Mouse (Mus musculus) A20 (cell line): ENCODE data around the gene Gm26741.
A peak's percentile ranks its signal among the peaks of the same experiment; 100 is the strongest.

ENCODE experiments used
- DNase-seq: peaks from one replicate; pipeline ENCODE4 v3.0.0-alpha.2; 2011; ENCODE audit warnings: low read depth, low spot score

Gm26741 gene

DNA sequence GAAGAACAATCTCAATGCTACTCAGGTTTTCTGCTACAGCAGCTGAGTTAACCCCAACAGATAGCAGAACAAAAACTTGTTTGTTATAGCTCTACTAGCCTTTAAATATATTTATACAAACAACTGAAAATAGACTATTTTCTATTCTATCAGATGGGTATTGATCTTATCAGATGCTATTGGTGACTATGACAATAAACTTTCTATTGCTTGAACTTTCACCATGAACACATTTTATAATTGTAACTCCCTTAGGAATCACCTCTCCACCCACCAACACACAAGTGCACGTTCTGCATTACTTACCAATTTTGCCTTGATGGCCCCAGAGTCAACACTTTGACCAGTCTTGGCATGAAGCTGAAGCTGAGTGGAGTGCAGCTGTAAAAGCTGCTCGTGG, at the start of gene Gm26741:
Gene Gm26741 (plus strand): TSS at position 301 of the 400 bp plus-strand sequence.
- DNase-seq, result no peak

DNA sequence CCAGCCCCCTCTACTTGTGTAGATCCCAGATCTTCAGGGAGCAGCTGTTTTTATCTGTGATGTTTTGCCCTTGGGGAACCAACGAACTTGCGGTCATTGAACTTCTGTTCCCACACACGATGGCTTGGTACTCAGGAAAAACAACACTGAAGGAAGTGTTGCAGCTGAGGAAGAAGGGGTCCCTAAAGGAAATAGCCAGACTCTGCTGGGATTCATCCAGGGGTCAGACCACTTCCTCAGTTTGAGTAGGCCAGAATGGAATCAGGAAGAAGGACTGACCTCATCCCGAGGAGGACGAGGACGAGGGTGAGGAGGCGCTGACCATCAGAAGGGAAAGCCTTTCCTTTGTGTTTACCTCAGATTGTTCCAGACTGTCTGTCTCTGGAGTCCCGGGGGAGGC, 49.4 kb upstream of the Gm26741 start:
- DNase-seq, result no peak

DNA sequence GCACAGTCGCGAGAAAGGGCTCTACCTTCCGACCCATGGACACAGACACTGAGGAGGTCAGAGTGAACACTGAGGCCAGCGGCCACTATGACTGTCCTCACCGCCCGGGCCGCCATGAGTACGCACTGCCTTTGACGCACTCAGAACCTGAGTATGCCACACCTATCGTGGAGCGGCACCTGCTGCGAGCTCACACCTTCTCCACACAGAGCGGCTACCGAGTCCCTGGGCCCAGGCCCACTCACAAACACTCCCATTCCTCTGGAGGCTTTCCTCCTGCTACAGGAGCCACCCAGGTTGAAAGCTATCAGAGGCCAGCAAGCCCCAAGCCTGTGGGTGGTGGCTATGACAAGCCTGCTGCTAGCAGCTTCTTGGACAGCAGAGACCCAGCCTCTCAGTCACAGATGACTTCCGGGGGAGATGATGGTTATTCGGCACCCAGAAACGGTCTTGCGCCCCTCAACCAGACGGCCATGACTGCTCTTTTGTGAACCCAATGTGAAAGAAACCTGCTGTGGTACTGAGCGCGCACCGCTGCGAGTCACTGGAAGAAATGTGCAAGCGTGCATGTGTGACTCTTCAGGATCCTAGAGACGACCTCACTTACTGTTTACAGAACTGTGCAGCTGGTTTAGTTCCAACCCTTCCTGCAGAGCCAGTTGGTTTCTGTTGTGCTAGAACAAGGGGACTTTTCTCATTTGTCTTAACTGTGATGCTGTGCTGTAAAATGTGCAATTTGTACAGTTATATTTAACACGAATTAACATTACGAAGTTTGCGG, 38.9 kb upstream of the Gm26741 start:
- no peak for DNase-seq

GRCm38 (mm10) chr10:52321918-52322317, 36.6 kb upstream of the Gm26741 start:
- DNase-seq, result no peak

DNA sequence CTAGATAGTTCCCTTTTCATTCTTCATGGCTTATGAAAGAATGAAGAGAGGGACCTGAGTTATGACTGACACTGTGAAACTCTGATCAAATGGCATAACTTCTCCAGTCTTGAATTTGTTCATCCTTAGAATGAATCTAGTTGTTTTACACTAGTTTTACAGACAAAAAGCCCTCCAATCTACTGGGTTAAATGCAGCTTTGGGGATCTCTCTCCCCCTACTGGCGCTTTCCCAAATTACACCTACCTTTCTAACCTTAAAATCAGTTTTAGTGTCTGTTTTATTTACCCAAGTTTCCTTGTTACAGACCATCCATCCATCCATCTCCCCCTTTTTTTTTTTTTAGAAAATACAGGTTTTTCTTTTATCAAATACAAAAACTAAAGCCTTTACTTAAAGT, 27.6 kb upstream of the Gm26741 start:
- peak; percentile 67 for DNase-seq

- peak; percentile 29 for DNase-seq
Measured at GRCm38 (mm10) chr10:52343324-52343723, 15.2 kb upstream of the Gm26741 start.

DNA sequence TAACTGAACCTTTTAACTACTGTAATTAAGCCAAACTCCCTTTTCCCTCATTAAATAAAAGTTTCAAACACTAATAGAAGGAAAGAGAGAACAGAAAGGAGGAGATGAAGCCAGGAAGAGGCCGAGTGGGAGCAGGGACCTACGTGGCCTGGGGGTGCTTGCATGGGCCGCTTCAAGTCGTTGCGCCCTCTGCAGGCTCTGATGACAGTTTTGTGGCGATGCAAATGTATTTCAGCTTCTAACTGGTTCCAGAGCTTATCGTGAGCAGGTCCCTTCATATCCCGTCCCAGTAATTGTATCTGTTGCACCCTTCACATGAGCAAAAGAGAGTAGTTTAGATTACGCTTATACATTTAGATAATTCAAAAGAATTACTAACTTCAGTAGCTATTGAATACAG, 5.4 kb upstream of the Gm26741 start:
- no peak for DNase-seq

DNA sequence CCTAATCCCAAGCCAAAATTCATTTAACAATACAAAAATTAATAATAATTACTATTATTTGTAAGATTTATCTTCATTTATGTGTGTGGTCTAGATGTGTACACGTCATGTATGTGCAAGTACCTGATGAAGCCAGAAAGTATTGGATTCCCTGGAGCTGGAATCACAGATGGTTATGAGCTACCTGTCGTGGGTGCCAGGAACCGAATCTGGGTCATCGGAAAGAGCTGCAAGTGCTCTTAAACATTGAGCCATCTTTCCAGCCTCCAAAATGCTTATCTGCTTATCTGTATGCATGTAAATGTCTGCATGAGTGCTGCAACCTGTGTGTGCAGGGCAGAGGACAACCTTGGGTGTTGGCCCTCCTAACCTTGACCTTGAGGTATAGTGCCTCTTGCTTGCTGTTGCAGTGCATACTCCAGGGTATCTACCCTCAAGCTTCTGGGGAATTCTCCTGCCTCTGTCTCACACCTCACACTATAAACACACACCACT, 1.7 kb downstream of the Gm26741 start:
- DNase-seq, result no peak

- no peak for DNase-seq
Measured at GRCm38 (mm10) chr10:52360862-52361609, 2.5 kb downstream of the Gm26741 start.

GRCm38 (mm10) chr10:52368376-52368775, 9.8 kb downstream of the Gm26741 start:
- DNase-seq, result no peak

- DNase-seq, result peak; percentile 91
Measured at GRCm38 (mm10) chr10:52373834-52374233, 15.3 kb downstream of the Gm26741 start.

GRCm38 (mm10) chr10:52374651-52375050, 16.1 kb downstream of the Gm26741 start:
- DNase-seq, result peak; percentile 43

GRCm38 (mm10) chr10:52376422-52376821, 17.9 kb downstream of the Gm26741 start:
- DNase-seq, result no peak

- peak; percentile 18 for DNase-seq
Measured at GRCm38 (mm10) chr10:52377813-52378212, 19.2 kb downstream of the Gm26741 start.

DNA sequence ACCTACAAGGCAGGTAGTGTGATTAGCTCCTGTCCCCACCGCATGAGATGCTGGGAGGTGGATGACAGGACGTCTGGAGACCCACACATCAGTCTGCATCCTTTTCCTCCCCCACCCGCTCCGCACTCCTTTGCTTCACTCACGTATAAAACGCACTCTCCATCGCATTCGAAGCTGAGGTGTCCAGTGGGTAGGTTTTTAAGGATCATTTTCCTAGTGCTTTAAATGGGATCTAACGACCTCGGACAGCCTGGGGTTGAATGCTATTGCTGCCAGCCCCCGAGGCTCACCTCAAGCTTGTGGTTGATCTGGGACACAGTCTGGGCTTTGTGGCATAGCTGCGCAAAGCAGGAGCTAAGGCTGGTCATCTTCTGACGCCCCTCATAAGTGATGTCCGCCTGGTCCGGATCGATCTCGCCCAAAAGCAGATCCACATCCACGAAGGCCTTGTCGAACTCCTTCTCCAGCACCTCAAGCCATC, 22.8 kb downstream of the Gm26741 start:
- peak; percentile 74 for DNase-seq

DNA sequence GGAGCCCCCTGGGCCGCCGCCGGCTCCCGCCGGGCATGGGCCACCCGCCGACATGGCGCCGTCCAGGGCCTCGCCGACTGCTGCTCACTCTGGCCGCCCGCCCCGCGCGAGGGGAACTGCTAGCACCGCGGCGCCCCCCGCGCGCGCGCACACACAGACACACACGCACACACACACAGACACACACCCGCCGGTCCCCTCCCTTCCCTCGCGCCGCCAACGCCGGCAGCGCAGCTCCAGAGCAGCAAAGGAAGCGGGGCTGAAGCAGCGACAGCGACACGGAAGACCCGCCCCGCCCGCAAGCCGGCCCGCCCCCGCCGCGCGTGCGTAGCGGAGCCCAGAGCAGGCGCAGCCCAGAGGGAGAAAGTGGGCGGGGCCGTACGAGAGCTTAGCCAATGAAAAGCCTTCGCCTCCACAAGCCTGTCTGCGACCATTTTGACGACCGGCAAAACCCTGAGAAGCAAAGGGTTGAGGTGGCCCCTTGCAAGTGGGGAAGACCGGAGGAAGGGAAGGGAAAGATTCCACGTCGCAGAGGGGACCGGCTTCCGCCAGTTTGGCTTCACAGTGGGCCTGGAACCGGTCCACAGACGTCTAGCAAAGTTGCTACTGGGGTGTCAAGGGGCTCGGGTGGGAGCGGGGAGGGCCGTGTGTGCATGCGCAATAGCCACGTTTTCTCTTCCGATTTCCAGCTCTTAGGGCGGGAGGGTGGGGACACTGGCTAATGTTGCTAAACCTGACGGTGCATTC, 23.5 kb downstream of the Gm26741 start, which contains the start of gene Gopc:
Gene Gopc (minus strand): TSS at position 280 of the 747 bp plus-strand sequence.
- peak; percentile 99 for DNase-seq

DNA sequence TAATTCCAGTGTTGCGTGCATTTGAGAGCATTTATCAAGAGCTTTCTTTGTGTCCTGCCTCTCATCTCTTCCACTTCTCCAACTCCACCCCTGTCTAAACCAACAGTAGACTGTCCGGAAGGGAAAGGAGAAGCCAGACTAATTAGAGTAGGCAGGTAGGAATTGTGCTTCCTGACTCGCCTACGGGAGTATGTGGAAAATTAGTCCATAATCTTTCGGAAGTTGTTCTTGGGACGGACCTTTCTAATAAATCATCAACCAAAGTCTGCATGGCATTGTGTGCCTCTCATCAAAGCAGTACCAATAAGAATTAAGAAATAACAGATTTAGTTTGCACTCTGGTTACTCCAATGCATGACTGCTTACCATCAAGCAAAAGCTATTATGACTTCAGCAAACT, 24.5 kb downstream of the Gm26741 start:
- no peak for DNase-seq

DNA sequence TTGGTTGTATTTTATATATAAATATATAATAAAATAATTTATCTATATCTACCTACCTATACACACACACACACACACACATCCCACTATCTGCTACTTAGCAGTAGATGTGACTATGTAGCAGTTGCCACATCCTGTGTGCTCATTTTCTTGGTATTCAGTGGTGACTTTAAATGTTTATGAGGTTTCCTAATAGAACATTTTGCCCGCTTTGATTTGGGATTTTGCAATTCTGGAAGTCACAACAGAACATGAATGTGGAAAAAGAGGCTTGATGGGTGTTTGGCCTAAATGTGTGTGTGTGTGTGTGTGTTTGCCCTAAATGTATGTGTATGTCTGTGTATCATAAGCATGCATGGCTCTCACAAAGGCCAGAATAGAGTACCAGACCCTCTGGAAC, 25.0 kb downstream of the Gm26741 start:
- DNase-seq, result no peak

GRCm38 (mm10) chr10:52384823-52385610, 26.4 kb downstream of the Gm26741 start:
- DNase-seq, result peak; percentile 63

- DNase-seq, result no peak
Measured at GRCm38 (mm10) chr10:52387192-52387591, 28.6 kb downstream of the Gm26741 start.

DNA sequence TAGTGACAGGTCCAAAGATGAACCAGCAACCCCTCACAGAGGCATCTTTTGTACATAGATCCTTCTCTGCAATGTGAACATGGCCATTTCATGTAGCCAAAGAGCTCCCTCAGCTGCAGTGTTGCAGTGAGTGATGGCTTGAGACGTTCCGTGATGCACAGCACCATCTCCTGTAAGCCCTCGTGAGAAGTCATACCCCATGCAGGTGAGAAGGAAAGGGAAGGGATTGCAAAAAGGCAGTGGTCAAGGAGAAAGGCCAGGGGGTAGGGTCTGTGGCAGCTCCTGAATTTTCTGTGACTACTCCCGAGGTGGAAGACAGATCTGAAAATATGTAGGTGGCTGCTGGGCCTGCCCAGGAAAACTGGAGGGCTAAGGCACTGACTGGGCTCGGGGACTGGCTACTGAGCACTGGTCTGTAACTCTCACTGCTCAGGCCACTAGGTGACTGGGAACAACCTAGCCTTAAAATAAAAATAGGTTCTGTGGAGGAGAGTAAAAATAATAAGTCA, 30.4 kb downstream of the Gm26741 start, which contains the start of gene Nepn:
Gene Nepn (plus strand): TSS at position 51 of the 509 bp plus-strand sequence.
- DNase-seq, result no peak
